Mouse (Mus musculus): ENCODE measurements around the gene Dlst.

DNA sequence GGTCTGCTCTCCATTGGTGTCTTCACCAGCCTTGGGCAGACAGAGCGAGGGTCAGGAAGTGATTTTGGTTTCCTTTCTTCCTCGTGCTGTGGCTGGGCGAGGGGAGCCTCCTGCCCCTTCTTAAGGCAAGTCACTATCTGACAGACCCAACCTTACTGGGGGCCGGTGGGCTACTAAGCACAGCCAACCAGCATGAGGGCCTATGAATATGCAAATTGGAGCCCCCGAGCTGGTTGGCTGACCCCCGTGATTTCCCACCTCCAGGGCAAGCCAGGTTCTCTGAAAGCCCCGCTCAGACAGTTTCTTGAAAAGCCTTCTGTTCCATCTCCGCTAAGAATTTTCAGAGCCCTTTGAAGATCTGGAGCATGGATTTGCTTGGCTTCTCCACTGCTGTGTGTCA lies 4.3 kb upstream of the Dlst start:
- TF ChIP-seq POLR2A (IDR thresholded peaks at IDR 0.05; ENCODE audit: control insufficient read depth, low read depth, low read length): no peak
- no peak for TF ChIP-seq CTCF (IDR thresholded peaks at IDR 0.05; ENCODE audit: control insufficient read depth, insufficient read depth, insufficient replicate concordance, low read depth, low read length)
